Mouse (Mus musculus) ZHBTc4 (cell line): ENCODE data around the gene Btbd3.

Experiments
- DNase-seq: peaks from one replicate; pipeline ENCODE4 v3.0.0-alpha.2; 2011; ENCODE audit warnings: low read depth, low spot score

The Btbd3 gene

GRCm38 (mm10) chr2:138515531-138515930 is 259.2 kb downstream of the Btbd3 start:
- DNase-seq, result peak; percentile 32

- no peak for DNase-seq
These were observed 272.1 kb downstream of the Btbd3 start for GRCm38 (mm10) chr2:138528461-138528860.

- DNase-seq, result no peak
These were observed 275.0 kb downstream of the Btbd3 start for GRCm38 (mm10) chr2:138531160-138531967.

GRCm38 (mm10) chr2:138531992-138532391 is 275.6 kb downstream of the Btbd3 start:
- no peak for DNase-seq

- DNase-seq, result no peak
These were observed 283.3 kb downstream of the Btbd3 start for GRCm38 (mm10) chr2:138539655-138540054.

- no peak for DNase-seq
These were observed 292.6 kb downstream of the Btbd3 start for GRCm38 (mm10) chr2:138548990-138549389.

GRCm38 (mm10) chr2:138551516-138551915 is 295.2 kb downstream of the Btbd3 start:
- DNase-seq, result no peak

GRCm38 (mm10) chr2:138555106-138555862 is 298.9 kb downstream of the Btbd3 start:
- no peak for DNase-seq

GRCm38 (mm10) chr2:138585930-138586329 is 329.6 kb downstream of the Btbd3 start:
- DNase-seq, result no peak

- no peak for DNase-seq
These were observed 331.0 kb downstream of the Btbd3 start for GRCm38 (mm10) chr2:138587335-138587734.

GRCm38 (mm10) chr2:138587795-138588545 is 331.6 kb downstream of the Btbd3 start:
- DNase-seq, result no peak

GRCm38 (mm10) chr2:138589105-138589504 is 332.7 kb downstream of the Btbd3 start:
- no peak for DNase-seq

GRCm38 (mm10) chr2:138590307-138590706 is 333.9 kb downstream of the Btbd3 start:
- no peak for DNase-seq

- no peak for DNase-seq
These were observed 356.0 kb downstream of the Btbd3 start for GRCm38 (mm10) chr2:138612361-138612760.

- DNase-seq, result no peak
These were observed 361.1 kb downstream of the Btbd3 start for GRCm38 (mm10) chr2:138617501-138617900.
